Comparison of ENCODE assay signal across 21 mouse cellular contexts in the genomic region with DNA sequence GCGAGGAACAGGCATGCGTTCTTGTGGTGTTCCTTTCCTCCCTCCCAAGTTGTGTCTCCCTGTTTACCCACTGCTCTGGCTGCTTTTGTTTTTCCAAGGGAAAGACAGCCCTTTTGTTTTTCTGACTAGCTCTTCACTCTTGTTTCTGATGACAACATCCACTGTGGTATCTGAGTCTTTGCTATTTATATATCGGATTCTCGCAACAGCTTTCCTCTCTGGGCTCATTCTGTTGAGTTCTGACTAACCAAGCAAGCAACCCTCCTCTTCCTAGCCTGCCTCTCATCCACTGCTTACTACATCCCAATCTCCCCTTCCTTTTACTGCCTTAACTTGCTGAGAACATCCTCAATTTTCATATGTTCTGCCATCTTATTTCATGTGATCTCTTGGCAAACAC.
DNase-seq lines count a peak whose midpoint lies in the region; ATAC-seq and TF ChIP-seq lines count a peak whose summit lies in the region.
"Had no signal": no experiment of that assay in that cellular context is flagged by ENCODE, and none has a peak within 500 bp of the region (broad histone marks: within the 10 kb centered on the region; RNA-seq: fewer than 3 reads in every experiment).

No protein-coding gene starts in this region.

- H3K4me2 ChIP-seq in heart, embryonic 15.5 days, result no peak overlapping the region
- H3K4me2 ChIP-seq: hindbrain, embryonic 14.5 days; intestine, embryonic 15.5 days had no signal

- no peaks in the 10 kb centered on the region for H3K9me3 ChIP-seq in heart, embryonic 10.5 days
- no peaks in the 10 kb centered on the region for H3K9me3 ChIP-seq in heart, embryonic 15.5 days (replicated peaks)
- H3K9me3 ChIP-seq: embryonic facial prominence, embryonic 10.5 days; forebrain, embryonic 10.5 days; hindbrain, embryonic 10.5 days; intestine, embryonic 15.5 days had no signal

- WGBS in heart, embryonic 10.5 days, result 58% methylated on average over 4 of the region's 4 CpGs
- WGBS in heart, embryonic 15.5 days, result 36% methylated on average over 4 of the region's 4 CpGs

- intact Hi-C loops in heart, postnatal 10 days (cut with DNase I), result no loop called here
- intact Hi-C loops in left cerebral cortex, adult 2 months (cut with DNase I), result no loop called here
- intact Hi-C loops in left cerebral cortex, postnatal 14 days (cut with DNase I), result no loop called here

- no peak overlapping the region for H3K4me3 ChIP-seq in heart, embryonic 10.5 days
- H3K4me3 ChIP-seq in heart, embryonic 15.5 days, result no peak overlapping the region
- no peak overlapping the region for H3K4me3 ChIP-seq in left cerebral cortex, adult 2 months
- H3K4me3 ChIP-seq: embryonic facial prominence, embryonic 10.5 days; erythroblast, embryonic 14.5 days; forebrain, embryonic 10.5 days; hindbrain, embryonic 10.5 days; intestine, embryonic 15.5 days had no signal

- ATAC-seq in heart, embryonic 15.5 days (replicated peaks; ENCODE audit: insufficient number of reproducible peaks, insufficient read depth, low FRiP score, low read depth), result no peak
- ATAC-seq: forebrain, embryonic 14.5 days; intestine, embryonic 15.5 days had no signal

- no peak for TF ChIP-seq CTCF in left cerebral cortex, adult 2 months (IDR thresholded peaks at IDR 0.05)

- no peaks in the 10 kb centered on the region for H3K27me3 ChIP-seq in heart, embryonic 10.5 days (ENCODE audit: insufficient read depth, poor library complexity, severe bottlenecking)
- H3K27me3 ChIP-seq in heart, embryonic 15.5 days, result no peaks in the 10 kb centered on the region
- H3K27me3 ChIP-seq: CH12.LX; intestine, embryonic 15.5 days had no signal

- H3K27ac ChIP-seq in heart, embryonic 10.5 days, result no peak overlapping the region
- 0 out of 2 replicates have a peak overlapping the region, but pooled peaks have one; percentile 2 for H3K27ac ChIP-seq in heart, embryonic 15.5 days
- peak overlapping the region; percentile 28; the same call in 1 of the 2 replicates for H3K27ac ChIP-seq in left cerebral cortex, adult 2 months
- H3K27ac ChIP-seq: embryonic facial prominence, embryonic 10.5 days; forebrain, embryonic 10.5 days; hindbrain, embryonic 10.5 days; hindbrain, embryonic 14.5 days; intestine, embryonic 15.5 days had no signal

- H3K36me3 ChIP-seq in heart, embryonic 10.5 days, result no peaks in the 10 kb centered on the region; the same call in 1 of the 2 replicates
- no peaks in the 10 kb centered on the region for H3K36me3 ChIP-seq in heart, embryonic 15.5 days
- H3K36me3 ChIP-seq: embryonic facial prominence, embryonic 10.5 days; forebrain, embryonic 10.5 days; hindbrain, embryonic 10.5 days; intestine, embryonic 15.5 days had no signal

- H3K9ac ChIP-seq in heart, embryonic 15.5 days, result no peak overlapping the region
- H3K9ac ChIP-seq: hindbrain, embryonic 14.5 days; intestine, embryonic 15.5 days had no signal

- DNase-seq in heart, adult 11 months, result peak; percentile 40
- no peak for DNase-seq in heart, embryonic 10.5 days (ENCODE audit: low spot score)
- DNase-seq in heart, postnatal 10 days, result no peak
- no peak for DNase-seq in left cerebral cortex, adult 2 months (ENCODE audit: extremely low spot score in 1 of 2, low spot score in 2 of 2)
- no peak for DNase-seq in left cerebral cortex, postnatal 14 days (ENCODE audit: low spot score in 2 of 2)
- DNase-seq in thymus, postnatal 14 days, result no peak
- DNase-seq: adrenal gland, adult 2 months; adrenal gland, postnatal 25 days; cerebellum, adult 2 months; cerebellum, postnatal 10 days; gastrocnemius, postnatal 14 days; kidney, adult 18-20 months had no signal

- peaks cover 18% of the 10 kb centered on the region; the same call in 1 of the 2 replicates for H3K4me1 ChIP-seq in heart, embryonic 10.5 days
- H3K4me1 ChIP-seq in heart, embryonic 15.5 days (replicated peaks), result peaks cover 16% of the 10 kb centered on the region
- H3K4me1 ChIP-seq: hindbrain, embryonic 10.5 days; intestine, embryonic 15.5 days had no signal
